Mouse (Mus musculus): ENCODE measurements around the gene Ryr1. TPM values are rescaled to one million over a fixed set of nuclear protein-coding genes. Genes with fewer than 3 reads are reported as not detected.

Ryr1 gene
- polyA plus RNA-seq, 1 experiment from 2014 or later = 5.2 TPM

DNA sequence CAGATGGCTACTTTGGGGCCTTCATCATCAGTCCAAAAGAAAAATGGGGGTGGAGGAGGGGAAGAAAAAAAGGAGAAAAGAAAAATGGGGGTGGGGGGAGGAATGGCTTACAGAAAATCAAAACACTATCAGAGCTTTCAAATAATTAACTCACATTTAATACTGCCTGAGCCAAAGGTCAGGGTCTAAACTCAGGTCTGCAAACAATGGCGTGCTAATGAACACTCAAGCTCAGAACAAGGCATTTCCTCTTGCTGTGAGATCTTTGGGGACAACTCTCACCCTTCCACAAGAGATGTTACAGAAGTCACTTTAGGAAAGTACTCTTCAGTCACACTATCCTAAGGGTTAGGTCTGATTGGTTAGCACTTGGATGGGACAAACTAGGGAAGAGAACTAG, 166.2 kb downstream of the Ryr1 start:
- H3K4me2 ChIP-seq (replicated peaks) = 0 out of 2 replicates have a peak overlapping the region, but pooled peaks have one; percentile 89

DNA sequence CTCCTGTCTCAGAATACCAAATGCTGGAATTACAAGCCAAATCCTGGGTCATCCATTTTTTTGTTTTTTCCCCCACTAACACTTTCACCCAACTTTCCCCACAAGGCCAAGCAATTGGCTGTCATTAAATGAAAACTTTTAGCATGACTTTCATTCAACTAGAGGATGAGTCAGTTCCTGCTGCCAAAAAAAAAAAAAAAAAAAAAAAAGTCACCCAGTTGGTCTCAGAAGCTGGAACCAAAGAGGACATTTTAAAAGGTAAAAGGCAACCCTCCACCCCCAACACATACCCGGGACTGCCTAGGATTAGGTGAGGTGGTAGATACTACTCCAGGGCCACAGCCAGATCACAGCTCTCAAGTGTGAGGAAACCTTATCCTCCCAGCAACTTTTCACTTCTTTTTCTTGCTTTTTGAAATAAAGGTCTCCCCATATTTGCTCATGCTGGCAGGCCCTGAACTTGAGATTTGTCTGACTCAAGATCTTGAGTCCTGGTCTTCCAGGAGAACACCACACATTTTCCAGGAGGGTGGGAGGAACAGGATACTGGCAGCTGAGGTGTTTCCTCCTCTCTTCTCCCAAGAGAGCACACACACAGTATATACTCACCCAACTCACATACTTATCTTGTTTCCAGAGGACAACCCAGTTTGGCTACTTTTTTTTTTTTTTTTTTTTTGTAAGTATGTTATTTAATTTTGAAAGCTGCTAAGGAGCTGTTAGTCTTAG, 166.8 kb downstream of the Ryr1 start:
- no peak overlapping the region for H3K9ac ChIP-seq
- no peaks in the 10 kb centered on the region for H3K36me3 ChIP-seq
- no peaks in the 10 kb centered on the region for H3K9me3 ChIP-seq (replicated peaks)
- no peak for ATAC-seq (ENCODE audit: low FRiP score)
- 89% methylated on average over 1 of the region's 1 CpGs for WGBS
- H3K27ac ChIP-seq = no peak overlapping the region
- no peak overlapping the region for H3K4me3 ChIP-seq
- no peaks in the 10 kb centered on the region for H3K27me3 ChIP-seq
- no peak overlapping the region for H3K4me2 ChIP-seq (replicated peaks)
- H3K4me1 ChIP-seq = peaks cover 60% of the 10 kb centered on the region

More for the DNA sequence above, 166.2 kb downstream of the Ryr1 start:
- WGBS = 69% methylated on average over 1 of the region's 1 CpGs
- Histone ChIP-seq H3K36me3 (no peaks in the 10 kb centered on the region), H3K27ac (no peak overlapping the region), H3K4me3 (no peak overlapping the region), H3K9ac (0 out of 2 replicates have a peak overlapping the region, but pooled peaks have one; percentile 98), H3K4me1 (peaks cover 55% of the 10 kb centered on the region), H3K9me3 (replicated peaks) (no peaks in the 10 kb centered on the region), H3K27me3 (no peaks in the 10 kb centered on the region)
- ATAC-seq (ENCODE audit: low FRiP score) = no peak

DNA sequence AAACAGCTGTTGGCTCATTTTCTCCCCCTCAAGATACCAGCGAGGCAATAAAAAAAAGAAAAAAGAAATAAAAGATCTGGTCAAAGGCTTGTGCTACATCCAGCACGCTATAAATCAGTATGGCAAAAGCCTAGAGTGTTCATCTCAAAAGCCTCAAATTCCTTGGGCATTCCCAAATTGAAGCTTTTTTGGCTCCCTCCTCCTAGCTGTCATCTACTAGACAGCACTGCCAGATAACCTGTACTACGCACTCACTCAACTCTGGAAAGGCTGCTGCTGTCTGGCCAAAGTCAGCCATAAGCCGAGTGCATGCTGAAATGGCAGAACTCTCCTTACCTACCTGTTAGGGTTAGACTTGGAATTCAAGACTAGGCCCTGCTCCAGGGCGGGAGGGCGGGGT, 167.7 kb downstream of the Ryr1 start:
- ATAC-seq (ENCODE audit: low FRiP score) = no peak
- WGBS = 83% methylated on average over 6 of the region's 6 CpGs
- H3K9ac ChIP-seq = no peak overlapping the region
- H3K9me3 ChIP-seq (replicated peaks) = no peaks in the 10 kb centered on the region
- no peak overlapping the region for H3K27ac ChIP-seq
- H3K36me3 ChIP-seq = no peaks in the 10 kb centered on the region
- no peak overlapping the region for H3K4me3 ChIP-seq
- H3K27me3 ChIP-seq = no peaks in the 10 kb centered on the region
- peaks cover 60% of the 10 kb centered on the region for H3K4me1 ChIP-seq
- H3K4me2 ChIP-seq (replicated peaks) = no peak overlapping the region

DNA sequence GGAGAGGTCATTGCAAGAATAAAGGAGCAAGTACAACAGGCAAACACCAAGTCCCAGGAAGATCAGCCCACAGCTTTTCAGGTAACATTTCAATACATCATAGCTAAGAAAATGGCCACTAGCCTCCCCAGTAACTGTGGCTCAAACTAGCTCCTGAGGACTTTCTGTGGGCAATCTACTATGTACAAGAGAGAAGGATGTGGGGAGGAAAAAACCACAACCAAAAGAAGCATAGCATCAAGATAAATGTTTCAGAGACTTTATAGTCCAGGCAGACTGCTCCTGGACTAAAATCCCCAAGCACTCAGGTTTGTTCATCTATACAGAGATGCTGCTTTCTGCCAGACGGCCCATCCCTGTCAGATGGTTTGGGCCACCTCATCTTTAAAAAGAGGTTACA, 168.7 kb downstream of the Ryr1 start:
- Histone ChIP-seq H3K27ac (no peak overlapping the region), H3K4me1 (peaks cover 67% of the 10 kb centered on the region), H3K36me3 (no peaks in the 10 kb centered on the region), H3K4me2 (replicated peaks) (no peak overlapping the region), H3K4me3 (no peak overlapping the region), H3K9me3 (replicated peaks) (no peaks in the 10 kb centered on the region), H3K27me3 (no peaks in the 10 kb centered on the region), H3K9ac (no peak overlapping the region)
- 89% methylated on average over 1 of the region's 1 CpGs for WGBS
- no peak for ATAC-seq (ENCODE audit: low FRiP score)

DNA sequence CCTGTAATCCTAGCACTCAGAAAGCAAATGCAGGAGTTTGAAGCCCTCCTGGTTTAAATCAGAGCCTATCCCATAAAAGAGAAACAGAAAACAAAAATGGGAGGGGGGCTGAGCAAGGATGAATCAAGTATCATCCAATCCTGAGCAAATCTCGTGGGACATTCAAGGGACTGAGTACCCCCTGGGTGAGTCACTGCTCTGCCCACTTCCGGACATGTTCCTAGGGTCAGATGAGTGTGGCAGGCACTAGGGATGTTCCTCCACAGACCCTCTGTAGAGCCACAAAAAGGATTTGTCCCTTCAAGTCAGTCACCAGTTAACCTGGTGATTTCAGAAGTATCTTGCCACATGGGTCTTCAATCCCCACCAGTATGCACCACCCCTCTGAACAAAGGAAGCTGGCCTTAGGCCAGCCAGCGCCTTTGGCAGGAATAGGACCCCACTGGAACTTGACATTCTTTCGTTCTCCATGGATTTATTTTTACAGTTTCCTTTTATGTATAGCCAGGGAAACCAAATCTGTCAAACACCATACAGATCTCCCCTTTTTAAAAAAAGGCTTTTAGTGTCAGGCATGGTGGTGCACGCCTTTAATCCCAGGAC, 169.6 kb downstream of the Ryr1 start:
- no peak overlapping the region for H3K4me2 ChIP-seq (replicated peaks)
- H3K4me3 ChIP-seq = no peak overlapping the region
- H3K9ac ChIP-seq = no peak overlapping the region
- no peaks in the 10 kb centered on the region for H3K36me3 ChIP-seq
- peaks cover 59% of the 10 kb centered on the region for H3K4me1 ChIP-seq
- peak overlapping the region; percentile 53; the same call in 1 of the 2 replicates for H3K27ac ChIP-seq
- H3K9me3 ChIP-seq (replicated peaks) = no peaks in the 10 kb centered on the region
- no peaks in the 10 kb centered on the region for H3K27me3 ChIP-seq
- no peak for ATAC-seq (ENCODE audit: low FRiP score)
- 70% methylated on average over 5 of the region's 5 CpGs for WGBS

DNA sequence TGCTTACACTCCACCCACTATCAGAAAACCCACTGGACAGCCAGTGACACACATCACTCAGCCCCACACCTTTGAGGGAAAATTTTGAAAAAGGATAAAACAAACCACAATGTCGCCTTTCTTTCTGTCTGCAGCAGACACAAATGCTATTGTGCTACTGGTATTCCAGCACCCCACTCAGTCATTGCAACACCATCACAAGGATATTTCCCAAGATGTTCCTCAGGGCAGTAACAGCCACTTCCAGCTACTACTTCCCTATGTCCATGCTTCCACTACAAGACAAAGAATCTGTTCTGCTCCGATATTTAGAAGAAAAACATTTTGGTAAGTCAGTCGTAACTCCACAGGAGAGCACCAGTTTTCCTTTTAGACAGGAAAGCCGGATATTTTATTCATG, 170.2 kb downstream of the Ryr1 start:
- WGBS = 66% methylated on average over 4 of the region's 4 CpGs
- no peaks in the 10 kb centered on the region for H3K9me3 ChIP-seq (replicated peaks)
- no peak overlapping the region; the same call in 1 of the 2 replicates for H3K27ac ChIP-seq
- no peak overlapping the region for H3K4me3 ChIP-seq
- H3K9ac ChIP-seq = no peak overlapping the region
- no peaks in the 10 kb centered on the region for H3K36me3 ChIP-seq
- no peaks in the 10 kb centered on the region for H3K27me3 ChIP-seq
- peaks cover 52% of the 10 kb centered on the region for H3K4me1 ChIP-seq
- no peak overlapping the region for H3K4me2 ChIP-seq (replicated peaks)
- ATAC-seq (ENCODE audit: low FRiP score) = no peak

DNA sequence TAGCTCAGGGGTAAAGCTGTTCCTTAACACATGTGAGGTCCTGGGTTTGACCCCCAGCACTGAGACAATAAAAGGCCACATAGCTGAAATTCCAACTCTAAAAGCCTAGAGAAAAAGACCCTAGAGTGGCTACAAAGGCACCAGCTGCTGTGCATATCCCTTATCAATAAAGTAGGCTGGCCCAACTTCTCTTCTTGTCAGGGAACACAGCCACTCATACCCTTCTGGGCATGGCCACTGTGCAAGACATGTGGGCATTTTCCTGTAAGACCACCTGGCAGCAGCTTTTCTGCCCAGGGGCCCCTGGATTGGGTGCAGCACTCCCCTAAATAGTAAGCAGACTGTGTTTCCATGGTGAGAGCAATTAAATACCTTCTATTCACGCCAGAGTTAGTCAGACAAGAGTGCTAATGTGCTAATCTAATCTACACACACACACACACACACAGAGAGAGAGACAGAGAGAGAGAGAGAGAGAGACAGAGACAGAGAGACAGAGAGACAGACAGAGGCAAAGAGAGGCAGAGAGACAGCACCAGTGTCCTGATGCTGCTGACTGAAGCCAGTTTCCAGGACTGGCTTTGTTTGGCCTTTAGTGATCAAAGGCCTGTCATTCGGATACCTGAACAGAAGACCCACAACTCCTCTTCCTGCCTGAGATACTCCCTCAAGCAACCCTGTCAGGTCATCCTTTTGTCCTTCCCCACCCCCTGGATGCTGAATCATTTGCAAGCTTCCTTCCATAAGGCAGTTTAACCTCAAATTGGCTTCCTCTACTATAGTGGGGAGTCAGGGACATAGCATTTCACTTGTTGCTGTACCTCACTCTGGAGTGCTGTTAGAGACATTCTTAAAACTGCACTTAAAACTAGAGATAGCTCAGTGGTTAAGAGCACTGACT, 171.3 kb downstream of the Ryr1 start:
- Histone ChIP-seq H3K4me2 (replicated peaks) (0 out of 2 replicates have a peak overlapping the region, but pooled peaks have one; percentile 5), H3K27ac (peak overlapping the region; percentile 35; the same call in 1 of the 2 replicates), H3K4me3 (no peak overlapping the region), H3K27me3 (no peaks in the 10 kb centered on the region), H3K9ac (no peak overlapping the region), H3K36me3 (0 out of 2 replicates have a peak, but pooled peaks cover 3% of the 10 kb centered on the region), H3K9me3 (replicated peaks) (no peaks in the 10 kb centered on the region), H3K4me1 (peaks cover 50% of the 10 kb centered on the region)
- ATAC-seq (ENCODE audit: low FRiP score) = peak; percentile 80
- WGBS = 9% methylated on average over 2 of the region's 2 CpGs

MicroRNAs within 50 kb of the gene (microRNA counts, 519-probe panel; counts per million panel counts)
- 470 counts per million, percentile 58 among the panel's probes with 10 or more counts for microRNA mmu-miR-1963

Small RNA genes within 50 kb of the gene (microRNA-seq; reads per million reads assigned to microRNA genes)
- gene Gm44408 = not detected
- not detected for gene Mir1963

Other genes starting within 250 kb of the Ryr1 start
- 0.34 and 0.78 TPM in 2 replicates for gene Capn12, start 243.8 kb downstream of the Ryr1 start, polyA plus RNA-seq (2016; fragmentation: Nextera tagmentation; extraction: Ambion mirVana)
- 194 and 200 TPM in 2 replicates for gene Actn4, start 162.8 kb downstream of the Ryr1 start, polyA plus RNA-seq (2016; fragmentation: Nextera tagmentation; extraction: Ambion mirVana)
- gene Eif3k, start 143.3 kb downstream of the Ryr1 start, polyA plus RNA-seq (2016; fragmentation: Nextera tagmentation; extraction: Ambion mirVana) = 298 and 331 TPM in 2 replicates
- 4.9 and 5.4 TPM in 2 replicates for gene Map4k1, start 143.1 kb downstream of the Ryr1 start, polyA plus RNA-seq (2016; fragmentation: Nextera tagmentation; extraction: Ambion mirVana)
- gene Rasgrp4, start 9.7 kb upstream of the Ryr1 start, polyA plus RNA-seq (2016; fragmentation: Nextera tagmentation; extraction: Ambion mirVana) = 0.46 and 1.1 TPM in 2 replicates
- 20.0 and 21.7 TPM in 2 replicates for gene Fam98c, start 31.1 kb upstream of the Ryr1 start, polyA plus RNA-seq (2016; fragmentation: Nextera tagmentation; extraction: Ambion mirVana)
- gene Ggn, start 45.0 kb upstream of the Ryr1 start, polyA plus RNA-seq (2016; fragmentation: Nextera tagmentation; extraction: Ambion mirVana) = 0.46 and 0.56 TPM in 2 replicates
- 5.9 and 6.4 TPM in 2 replicates for gene Spred3, start 45.2 kb upstream of the Ryr1 start, polyA plus RNA-seq (2016; fragmentation: Nextera tagmentation; extraction: Ambion mirVana)
- 285 and 288 TPM in 2 replicates for gene Psmd8, start 55.5 kb upstream of the Ryr1 start, polyA plus RNA-seq (2016; fragmentation: Nextera tagmentation; extraction: Ambion mirVana)
- 0.72 and 1.0 TPM in 2 replicates for gene Catsperg1, start 88.9 kb upstream of the Ryr1 start, polyA plus RNA-seq (2016; fragmentation: Nextera tagmentation; extraction: Ambion mirVana)
- gene Kcnk6, start 107.3 kb upstream of the Ryr1 start, polyA plus RNA-seq (2016; fragmentation: Nextera tagmentation; extraction: Ambion mirVana) = 1.2 and 1.6 TPM in 2 replicates
- 81.9 and 83.4 TPM in 2 replicates for gene Yif1b, start 113.2 kb upstream of the Ryr1 start, polyA plus RNA-seq (2016; fragmentation: Nextera tagmentation; extraction: Ambion mirVana)
- 1.8 and 2.4 TPM in 2 replicates for gene 2200002D01Rik, start 123.3 kb upstream of the Ryr1 start, polyA plus RNA-seq (2016; fragmentation: Nextera tagmentation; extraction: Ambion mirVana)
- 42.6 and 63.3 TPM in 2 replicates for gene Spint2, start 156.7 kb upstream of the Ryr1 start, polyA plus RNA-seq (2016; fragmentation: Nextera tagmentation; extraction: Ambion mirVana)
- gene Ppp1r14a, start 164.1 kb upstream of the Ryr1 start, polyA plus RNA-seq (2016; fragmentation: Nextera tagmentation; extraction: Ambion mirVana) = 20.8 and 22.4 TPM in 2 replicates
- gene Dpf1, start 178.8 kb upstream of the Ryr1 start, polyA plus RNA-seq (2016; fragmentation: Nextera tagmentation; extraction: Ambion mirVana) = 102 and 110 TPM in 2 replicates